In the genomic region with DNA sequence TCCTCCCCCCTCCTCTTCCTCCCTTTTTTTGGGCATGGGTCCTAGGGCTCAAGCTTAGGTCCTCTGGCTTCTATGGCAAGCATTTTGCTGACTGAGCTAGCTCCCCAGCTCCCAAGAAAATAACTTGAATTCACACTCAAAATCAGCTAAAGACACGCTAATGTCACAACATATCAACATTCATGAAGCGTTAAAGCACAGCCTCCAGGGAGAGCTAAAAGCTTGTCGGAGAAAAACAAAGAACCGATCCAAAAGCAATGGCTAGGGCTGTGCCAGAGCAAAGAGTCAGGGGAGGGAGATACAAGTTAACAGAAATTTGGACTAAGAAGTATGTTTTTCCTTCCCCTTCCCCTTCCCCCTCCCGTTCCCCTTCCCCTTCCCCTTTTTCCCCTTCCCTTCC, we compare ENCODE assay signal across 16 mouse cellular contexts. TPM values are rescaled to one million over a fixed set of nuclear protein-coding genes. Genes with fewer than 3 reads are reported as not detected.
"Had no signal": no experiment of that assay in that cellular context is flagged by ENCODE, and none has a peak within 500 bp of the region (broad histone marks: within the 10 kb centered on the region; RNA-seq: fewer than 3 reads in every experiment).

No protein-coding gene starts in this region.

- H3K36me3 ChIP-seq: intestine, embryonic 15.5 days; kidney, embryonic 15.5 days; limb, embryonic 15.5 days; liver, embryonic 12.5 days; neural tube, embryonic 12.5 days had no signal

- H3K4me1 ChIP-seq: intestine, embryonic 15.5 days; liver, embryonic 12.5 days had no signal

- H3K4me2 ChIP-seq: intestine, embryonic 15.5 days; kidney, embryonic 15.5 days; limb, embryonic 15.5 days; liver, embryonic 12.5 days; neural tube, embryonic 12.5 days had no signal

- H3K27ac ChIP-seq: intestine, embryonic 15.5 days; kidney, embryonic 15.5 days; limb, embryonic 15.5 days; liver, embryonic 12.5 days; midbrain, embryonic 10.5 days; neural tube, embryonic 12.5 days had no signal

- H3K9me3 ChIP-seq: intestine, embryonic 15.5 days; kidney, embryonic 15.5 days; limb, embryonic 15.5 days; liver, embryonic 12.5 days; midbrain, embryonic 10.5 days; neural tube, embryonic 12.5 days had no signal

- DNase-seq: kidney, adult 2 months; kidney, postnatal 14 days; layer of hippocampus, postnatal 36 days; lung, postnatal 4 days; right cerebral cortex, postnatal 4 days; spleen, adult 18-20 months; thymus, adult 2 months; thymus, postnatal 25 days had no signal

- H3K4me3 ChIP-seq: intestine, embryonic 15.5 days; kidney, embryonic 15.5 days; limb, embryonic 15.5 days; liver, embryonic 12.5 days; midbrain, embryonic 10.5 days; myocyte; neural tube, embryonic 12.5 days had no signal

- H3K9ac ChIP-seq: intestine, embryonic 15.5 days; kidney, embryonic 15.5 days; limb, embryonic 15.5 days; liver, embryonic 12.5 days; neural tube, embryonic 12.5 days had no signal

- ATAC-seq: intestine, embryonic 15.5 days; liver, embryonic 12.5 days had no signal

- H3K27me3 ChIP-seq: intestine, embryonic 15.5 days; kidney, embryonic 15.5 days; limb, embryonic 15.5 days; liver, embryonic 12.5 days; neural tube, embryonic 12.5 days had no signal

RNA-seq across cellular contexts. Expression of gene Arhgap8, which starts 58.7 kb away (rescaled TPM):
- total RNA-seq: megakaryocyte, adult 5-6 weeks had no signal
- polyA plus RNA-seq: myocyte had no signal
